ENCODE assay signal across 9 mouse cellular contexts in genomic region chr4:55351860-55352259, GRCm38 (mm10). TPM values are rescaled to one million over a fixed set of nuclear protein-coding genes. Genes with fewer than 3 reads are reported as not detected.
A peak's percentile ranks its signal among the peaks of the same experiment; 100 is the strongest.
DNase-seq lines count a peak whose midpoint lies in the region; ATAC-seq and TF ChIP-seq lines count a peak whose summit lies in the region.
"Had no signal": no experiment of that assay in that cellular context is flagged by ENCODE, and none has a peak within 500 bp of the region (broad histone marks: within the 10 kb centered on the region; RNA-seq: fewer than 3 reads in every experiment).

No protein-coding gene starts in this region.

- H3K4me3 ChIP-seq in heart, embryonic 14.5 days (ENCODE audit: control insufficient read depth in 1 of 2, insufficient read depth in 1 of 2, low read depth in 1 of 2, low read length in 2 of 2), result peak overlapping the region in 1 of 2 experiments; percentile 99; a peak in 1 of 4 replicates
- peak overlapping the region; percentile 27; the same call in 1 of the 2 replicates for H3K4me3 ChIP-seq in G1E (ENCODE audit: low read depth, low read length)
- H3K4me3 ChIP-seq in hindbrain, embryonic 16.5 days (ENCODE audit: low read length), result no peak overlapping the region
- H3K4me3 ChIP-seq in midbrain, embryonic 13.5 days (replicated peaks), result peak overlapping the region; percentile 2; the same call in 1 of the 2 replicates
- H3K4me3 ChIP-seq in cerebellum, adult 2 months (replicated peaks; ENCODE audit: insufficient read depth, low read depth, low read length), result no peak overlapping the region

- no peak for TF ChIP-seq CTCF in G1E (IDR thresholded peaks at IDR 0.05; ENCODE audit: low read depth, low read length)
- TF ChIP-seq CTCF in cerebellum, adult 2 months (IDR thresholded peaks at IDR 0.05; ENCODE audit: borderline replicate concordance, insufficient read depth, low read depth, low read length), result no peak

- no peaks in the 10 kb centered on the region for H3K27me3 ChIP-seq in heart, embryonic 14.5 days (ENCODE audit: control insufficient read depth, insufficient read depth, low read length)
- H3K27me3 ChIP-seq in G1E (ENCODE audit: insufficient read depth, low read length), result no peaks in the 10 kb centered on the region
- no peaks in the 10 kb centered on the region for H3K27me3 ChIP-seq in hindbrain, embryonic 16.5 days (replicated peaks; ENCODE audit: control insufficient read depth, insufficient read depth, low read length)
- H3K27me3 ChIP-seq in midbrain, embryonic 13.5 days, result no peaks in the 10 kb centered on the region
- no peaks in the 10 kb centered on the region for H3K27me3 ChIP-seq in cerebellum, adult 2 months (ENCODE audit: control insufficient read depth, insufficient read depth, low read length)

- intact Hi-C loops in heart, postnatal 25 days (cut with DNase I), result loop anchor here (5.0 kb wide), 1 partner anchor 180 kb away; the partner anchor contains the start of gene Klf4
- intact Hi-C loops in left cerebral cortex, postnatal 25 days (cut with DNase I), result no loop called here

- H3K9me3 ChIP-seq in heart, embryonic 14.5 days (ENCODE audit: control insufficient read depth, low read length), result no peaks in the 10 kb centered on the region
- no peaks in the 10 kb centered on the region for H3K9me3 ChIP-seq in G1E (replicated peaks)
- H3K9me3 ChIP-seq in hindbrain, embryonic 16.5 days (ENCODE audit: control insufficient read depth, low read length), result no peaks in the 10 kb centered on the region
- no peaks in the 10 kb centered on the region for H3K9me3 ChIP-seq in midbrain, embryonic 13.5 days

- TF ChIP-seq POLR2A in cerebellum, adult 2 months (IDR thresholded peaks at IDR 0.05; ENCODE audit: borderline replicate concordance, insufficient read depth, low read length), result no peak

- H3K36me3 ChIP-seq in heart, embryonic 14.5 days (ENCODE audit: control insufficient read depth, insufficient read depth, low read length), result 0 out of 2 replicates have a peak, but pooled peaks cover 3% of the 10 kb centered on the region
- peaks cover 26% of the 10 kb centered on the region for H3K36me3 ChIP-seq in G1E (replicated peaks)
- no peaks in the 10 kb centered on the region for H3K36me3 ChIP-seq in hindbrain, embryonic 16.5 days (ENCODE audit: control insufficient read depth, insufficient read depth, low read length)
- peaks cover 4% of the 10 kb centered on the region; the same call in 1 of the 2 replicates for H3K36me3 ChIP-seq in midbrain, embryonic 13.5 days

- H3K27ac ChIP-seq in heart, embryonic 14.5 days (replicated peaks in 1 of 2; ENCODE audit: control insufficient read depth in 1 of 2, insufficient read depth in 1 of 2, low read depth in 2 of 2, low read length in 2 of 2), result no peak overlapping the region
- no peak overlapping the region for H3K27ac ChIP-seq in hindbrain, embryonic 16.5 days (ENCODE audit: low read depth, low read length)
- no peak overlapping the region for H3K27ac ChIP-seq in midbrain, embryonic 13.5 days
- no peak overlapping the region for H3K27ac ChIP-seq in cerebellum, adult 2 months (ENCODE audit: insufficient read depth, low read length)

- H3K4me2 ChIP-seq in heart, embryonic 14.5 days (ENCODE audit: low read length), result peak overlapping the region; percentile 88
- peak overlapping the region; percentile 42 for H3K4me2 ChIP-seq in hindbrain, embryonic 16.5 days (ENCODE audit: low read length)
- H3K4me2 ChIP-seq in midbrain, embryonic 13.5 days (replicated peaks), result peak overlapping the region; percentile 40

- DNase-seq in heart, postnatal 25 days (ENCODE audit: low spot score), result no peak
- DNase-seq in G1E (ENCODE audit: low spot score), result no peak
- no peak for DNase-seq in Muller cell, postnatal 12 days (ENCODE audit: inconsistent ontology term)
- DNase-seq in left cerebral cortex, postnatal 25 days (ENCODE audit: low spot score in 2 of 2), result no peak
- DNase-seq in cerebellum, adult 2 months, result no peak
- DNase-seq: lung, adult 2 months had no signal

- H3K4me1 ChIP-seq in heart, embryonic 14.5 days (ENCODE audit: control insufficient read depth in 2 of 2, insufficient read depth in 2 of 2, low read length in 2 of 2), result peaks cover 4 to 46% of the 10 kb centered on the region in 2 experiments
- peaks cover 40% of the 10 kb centered on the region for H3K4me1 ChIP-seq in G1E (ENCODE audit: insufficient read depth, low read depth, low read length)
- H3K4me1 ChIP-seq in hindbrain, embryonic 16.5 days (ENCODE audit: control insufficient read depth, insufficient read depth, low read depth, low read length), result peaks cover 25% of the 10 kb centered on the region
- H3K4me1 ChIP-seq in midbrain, embryonic 13.5 days (replicated peaks), result peaks cover 33% of the 10 kb centered on the region
- H3K4me1 ChIP-seq in cerebellum, adult 2 months (ENCODE audit: control insufficient read depth, insufficient read depth, low read length), result 0 out of 2 replicates have a peak, but pooled peaks cover 2% of the 10 kb centered on the region

- ATAC-seq in heart, embryonic 14.5 days (ENCODE audit: insufficient number of reproducible peaks, insufficient read depth, low FRiP score, low read depth), result no peak
- ATAC-seq in G1E (ENCODE audit: extremely low read depth, insufficient number of reproducible peaks, low FRiP score, poor library complexity, severe bottlenecking), result no peak
- no peak for ATAC-seq in hindbrain, embryonic 16.5 days
- ATAC-seq in midbrain, embryonic 13.5 days, result no peak

- H3K9ac ChIP-seq in heart, embryonic 14.5 days (ENCODE audit: low read length), result no peak overlapping the region
- H3K9ac ChIP-seq in hindbrain, embryonic 16.5 days (ENCODE audit: low read depth, low read length), result no peak overlapping the region
- H3K9ac ChIP-seq in midbrain, embryonic 13.5 days (replicated peaks), result peak overlapping the region; percentile 25; the same call in 1 of the 2 replicates

RNA-seq across cellular contexts. Expression of gene Rad23b, which starts 2.0 kb away (rescaled TPM):
- polyA plus RNA-seq in heart, embryonic 14.5 days (2014; fragmentation: Nextera tagmentation; extraction: Ambion mirVana), result 58.0 and 60.2 TPM in 2 replicates
- total RNA-seq in heart, postnatal 25 days (2021), result 100 to 1,000 TPM in 1 of 2 experiments, 10 to 100 TPM in 1; 94.6 to 112 TPM
- total RNA-seq in G1E (2014; fragmentation: Nextera tagmentation), result 249 and 275 TPM in 2 replicates
- 128 and 135 TPM in 2 replicates for total RNA-seq in G1E (2017)
- 338 and 376 TPM in 2 replicates for polyA plus RNA-seq in G1E (2012)
- 85.4 and 88.0 TPM in 2 replicates for polyA plus RNA-seq in hindbrain, embryonic 16.5 days (2015; fragmentation: Nextera tagmentation; extraction: Ambion mirVana)
- polyA plus RNA-seq in midbrain, embryonic 13.5 days (2015; fragmentation: Nextera tagmentation; extraction: Ambion mirVana), result 82.9 and 93.9 TPM in 2 replicates
- total RNA-seq in left cerebral cortex, postnatal 25 days (2021), result 100 to 1,000 TPM; 183 to 184 TPM
- 135 and 153 TPM in 2 replicates for polyA plus RNA-seq in cerebellum, adult 2 months (2012; rRNA removed)

Comparison
In these comparisons a context has a peak if more than half of its experiments do, and no peak if none do; other contexts are left out.
1. H3K4me3 ChIP-seq: peak in G1E (single experiment) and midbrain, embryonic 13.5 days (single experiment); none in hindbrain, embryonic 16.5 days (single experiment) and cerebellum, adult 2 months (single experiment).
2. Peak in every context shown above with its lines, with median percentiles within 50 percentile points of each other: H3K4me2 ChIP-seq.